Comparison of ENCODE assay signal across 14 mouse cellular contexts in genomic region chr17:35174201-35174977, GRCm38 (mm10). TPM values are rescaled to one million over a fixed set of nuclear protein-coding genes. Genes with fewer than 3 reads are reported as not detected.
A peak's percentile ranks its signal among the peaks of the same experiment; 100 is the strongest.
DNase-seq lines count a peak whose midpoint lies in the region; ATAC-seq and TF ChIP-seq lines count a peak whose summit lies in the region.
"Had no signal": no experiment of that assay in that cellular context is flagged by ENCODE, and none has a peak within 500 bp of the region (broad histone marks: within the 10 kb centered on the region; RNA-seq: fewer than 3 reads in every experiment).

No protein-coding gene starts in this region.

- no peak for TF ChIP-seq CTCF in left cerebral cortex, adult 2 months (IDR thresholded peaks at IDR 0.05)

- H3K27ac ChIP-seq in left cerebral cortex, adult 2 months = peak overlapping the region; percentile 77; the same call in 1 of the 2 replicates
- H3K27ac ChIP-seq in macrophage = peak overlapping the region; percentile 88
- H3K27ac ChIP-seq: hindbrain, embryonic 13.5 days; liver, embryonic 13.5 days had no signal

- peaks cover 14% of the 10 kb centered on the region; the same call in 1 of the 2 replicates for H3K36me3 ChIP-seq in macrophage (ENCODE audit: inconsistent target)
- H3K36me3 ChIP-seq: hindbrain, embryonic 13.5 days; liver, embryonic 13.5 days had no signal

- peaks cover 30% of the 10 kb centered on the region; the same call in 1 of the 2 replicates for H3K79me2 ChIP-seq in macrophage (ENCODE audit: inconsistent target)

- no peak for DNase-seq in left cerebral cortex, adult 2 months (ENCODE audit: extremely low spot score in 1 of 2, low spot score in 2 of 2)
- no peak for DNase-seq in left cerebral cortex, postnatal 14 days (ENCODE audit: low spot score in 2 of 2)
- peak; percentile 63 for DNase-seq in CD4-positive, CD25-positive, alpha-beta regulatory T cell, adult 2 months (ENCODE audit: low read depth, low spot score)
- no peak for DNase-seq in retina, postnatal 1 day
- no peak for DNase-seq in yolk sac, embryonic 10.5 days (ENCODE audit: low spot score)
- DNase-seq: cerebellum, adult 2 months; liver, embryonic 13.5 days had no signal

- intact Hi-C loops in left cerebral cortex, adult 2 months (cut with DNase I) = no loop called here
- intact Hi-C loops in left cerebral cortex, postnatal 14 days (cut with DNase I) = no loop called here

- 49% methylated on average over 7 of the region's 8 CpGs for WGBS in macrophage (ENCODE audit: missing documents)

- H3K4me3 ChIP-seq in left cerebral cortex, adult 2 months = no peak overlapping the region
- no peak overlapping the region for H3K4me3 ChIP-seq in macrophage (ENCODE audit: inconsistent target)
- H3K4me3 ChIP-seq: erythroblast, embryonic 14.5 days; hindbrain, embryonic 13.5 days; liver, embryonic 13.5 days had no signal

- peak; percentile 47 for ATAC-seq in activated CD4-positive, CD25-positive, alpha-beta regulatory T cell, adult 4 months
- ATAC-seq: forebrain, embryonic 16.5 days; intestine, postnatal 0 days had no signal

RNA-seq across cellular contexts. Expression of gene Aif1, which starts 1.5 kb away (rescaled TPM):
- 10 to 100 TPM in 1 of 2 experiments, 1 to 10 TPM in 1; 8.0 to 14.4 TPM for total RNA-seq in left cerebral cortex, adult 2 months (2021)
- total RNA-seq in left cerebral cortex, postnatal 14 days (2021) = 10 to 100 TPM; 10.6 to 12.3 TPM
- polyA plus RNA-seq in activated CD4-positive, CD25-positive, alpha-beta regulatory T cell, adult 4 months (2017; shearing (Covaris generic)) = 1 to 10 TPM in 1 of 2 experiments, under 1 TPM in 1; 0.91 to 1.9 TPM
- total RNA-seq in macrophage (2018; cell fraction: chromatin; rRNA removed) = 100 to 1,000 TPM in 11 of 26 experiments, 10 to 100 TPM in 15; 11.5 to 316 (median 77.8) TPM
- total RNA-seq in macrophage (2018; cell fraction: cytosol; rRNA removed) = 1,000 to 10,000 TPM in 13 of 26 experiments, 100 to 1,000 TPM in 13; 164 to 1,883 (median 706) TPM
- total RNA-seq in macrophage (2018; cell fraction: nucleus; rRNA removed) = 100 to 1,000 TPM in 14 of 26 experiments, 10 to 100 TPM in 12; 31.3 to 783 (median 198) TPM
- polyA plus RNA-seq in macrophage (2018) = 231 to 253 TPM (median 243 TPM) in 3 replicates
- polyA plus RNA-seq: erythroblast, embryonic 14.5 days had no signal

RNA-seq across cellular contexts. Expression of gene Prrc2a, which starts 9.7 kb away (rescaled TPM):
- total RNA-seq in left cerebral cortex, adult 2 months (2021) = 100 to 1,000 TPM; 285 to 321 TPM
- 100 to 1,000 TPM; 272 to 274 TPM for total RNA-seq in left cerebral cortex, postnatal 14 days (2021)
- polyA plus RNA-seq in activated CD4-positive, CD25-positive, alpha-beta regulatory T cell, adult 4 months (2017; shearing (Covaris generic)) = 10 to 100 TPM; 38.8 to 78.9 TPM
- 100 to 1,000 TPM; 234 to 685 (median 421) TPM for total RNA-seq in macrophage (2018; cell fraction: chromatin; rRNA removed)
- total RNA-seq in macrophage (2018; cell fraction: cytosol; rRNA removed) = 100 to 1,000 TPM; 114 to 219 (median 152) TPM
- 100 to 1,000 TPM; 184 to 306 (median 257) TPM for total RNA-seq in macrophage (2018; cell fraction: nucleus; rRNA removed)
- polyA plus RNA-seq in macrophage (2018) = 91.3 to 139 TPM (median 124 TPM) in 3 replicates

RNA-seq across cellular contexts. Expression of gene Lst1, which starts 13.8 kb away (rescaled TPM):
- 1 to 10 TPM; 6.4 to 7.4 TPM for total RNA-seq in left cerebral cortex, adult 2 months (2021)
- total RNA-seq in left cerebral cortex, postnatal 14 days (2021) = 1 to 10 TPM; 5.8 to 7.8 TPM
- polyA plus RNA-seq in activated CD4-positive, CD25-positive, alpha-beta regulatory T cell, adult 4 months (2017; shearing (Covaris generic)) = 10 to 100 TPM in 1 of 2 experiments, 1 to 10 TPM in 1; 5.4 to 13.4 TPM
- total RNA-seq in macrophage (2018; cell fraction: chromatin; rRNA removed) = 100 to 1,000 TPM in 3 of 26 experiments, 10 to 100 TPM in 17, 1 to 10 TPM in 6; 7.2 to 129 (median 31.9) TPM
- 1,000 to 10,000 TPM in 13 of 26 experiments, 100 to 1,000 TPM in 13; 409 to 1,694 (median 933) TPM for total RNA-seq in macrophage (2018; cell fraction: cytosol; rRNA removed)
- total RNA-seq in macrophage (2018; cell fraction: nucleus; rRNA removed) = 100 to 1,000 TPM in 15 of 26 experiments, 10 to 100 TPM in 11; 34.2 to 556 (median 207) TPM
- 322 to 615 TPM (median 449 TPM) in 3 replicates for polyA plus RNA-seq in macrophage (2018)
- polyA plus RNA-seq: erythroblast, embryonic 14.5 days had no signal

RNA-seq across cellular contexts. Expression of gene Ltb, which starts 19.9 kb away (rescaled TPM):
- under 1 TPM; 0.79 to 0.86 TPM for total RNA-seq in left cerebral cortex, adult 2 months (2021)
- 1 to 10 TPM in 1 of 2 experiments, under 1 TPM in 1; 0.55 to 1.0 TPM for total RNA-seq in left cerebral cortex, postnatal 14 days (2021)
- polyA plus RNA-seq in activated CD4-positive, CD25-positive, alpha-beta regulatory T cell, adult 4 months (2017; shearing (Covaris generic)) = 100 to 1,000 TPM; 134 to 383 TPM
- total RNA-seq in macrophage (2018; cell fraction: chromatin; rRNA removed) = 1 to 10 TPM in 14 of 26 experiments, under 1 TPM in 6, not detected in 6; 0.62 to 2.6 (median 1.3) TPM
- 1 to 10 TPM in 10 of 26 experiments, under 1 TPM in 16; 0.23 to 2.1 (median 0.84) TPM for total RNA-seq in macrophage (2018; cell fraction: cytosol; rRNA removed)
- 1 to 10 TPM in 16 of 26 experiments, under 1 TPM in 8, not detected in 2; 0.70 to 3.0 (median 1.2) TPM for total RNA-seq in macrophage (2018; cell fraction: nucleus; rRNA removed)
- 0.33 to 0.50 TPM (median 0.48 TPM) in 3 replicates for polyA plus RNA-seq in macrophage (2018)

RNA-seq across cellular contexts. Expression of gene Tnf, which starts 27.4 kb away (rescaled TPM):
- not detected for total RNA-seq in left cerebral cortex, adult 2 months (2021)
- total RNA-seq in left cerebral cortex, postnatal 14 days (2021) = not detected
- 10 to 100 TPM; 21.5 to 21.6 TPM for polyA plus RNA-seq in activated CD4-positive, CD25-positive, alpha-beta regulatory T cell, adult 4 months (2017; shearing (Covaris generic))
- total RNA-seq in macrophage (2018; cell fraction: chromatin; rRNA removed) = 1,000 to 10,000 TPM in 15 of 26 experiments, 100 to 1,000 TPM in 9, 10 to 100 TPM in 2; 27.3 to 2,224 (median 1,287) TPM
- total RNA-seq in macrophage (2018; cell fraction: cytosol; rRNA removed) = 1,000 to 10,000 TPM in 16 of 26 experiments, 100 to 1,000 TPM in 8, 10 to 100 TPM in 2; 22.6 to 7,596 (median 1,327) TPM
- total RNA-seq in macrophage (2018; cell fraction: nucleus; rRNA removed) = 1,000 to 10,000 TPM in 20 of 26 experiments, 100 to 1,000 TPM in 5, 10 to 100 TPM in 1; 37.9 to 6,771 (median 3,087) TPM
- polyA plus RNA-seq in macrophage (2018) = 20.0 to 57.4 TPM (median 38.0 TPM) in 3 replicates
- total RNA-seq: gastrocnemius, adult 18-20 months had no signal
- polyA plus RNA-seq: cerebellum, adult 2 months; forebrain, embryonic 16.5 days; hindbrain, embryonic 13.5 days had no signal
